Mouse (Mus musculus) cerebellum, adult 2 months (tissue): ENCODE measurements at regions not wholly inside any gene's neighbourhood (a gene's known extent, or its start where the extent isn't known, plus 50 kb on each side); places are given as distances from the start of the nearest gene placed in this dataset.

ENCODE experiments used
- CTCF ChIP-seq: fragments of 200-500 bp; IDR thresholded peaks from 2 replicates; pipeline ENCODE4 v1.5.1; 2011; ENCODE audit warnings: low read depth, mild to moderate bottlenecking, control low read depth, low read length, moderate library complexity, borderline replicate concordance; ENCODE audit not compliant: insufficient read depth
- POLR2A ChIP-seq: fragments of 200-500 bp; IDR thresholded peaks from 2 replicates; pipeline ENCODE4 v1.6.1; 2011; ENCODE audit warnings: low read length, control low read depth, borderline replicate concordance; ENCODE audit not compliant: insufficient read depth

- TF ChIP-seq POLR2A (no peak), CTCF (no peak)
These were observed 123.6 kb upstream of the Peli1 start for GRCm38 (mm10) chr11:20967321-20967984.
